Mouse (Mus musculus): ENCODE data around the gene Atp6v1g3. TPM values are rescaled to one million over a fixed set of nuclear protein-coding genes. Genes with fewer than 3 reads are reported as not detected.

Gene Atp6v1g3
- total and polyA plus RNA-seq, 3 experiments: not detected

- Histone ChIP-seq H3K4me3 (ENCODE audit: control insufficient read depth in 1 of 2, insufficient read depth in 1 of 2, low read depth in 2 of 2, low read length in 2 of 2) (no peak overlapping the region), H3K27ac (ENCODE audit: control insufficient read depth, low read depth, low read length) (no peak overlapping the region), H3K36me3 (ENCODE audit: control insufficient read depth in 1 of 2, insufficient read depth in 2 of 2, low read length in 2 of 2) (no peaks in the 10 kb centered on the region), H3K4me1 (ENCODE audit: control insufficient read depth in 1 of 2, insufficient read depth in 2 of 2, low read length in 2 of 2) (no peaks in the 10 kb centered on the region), H3K79me2 (ENCODE audit: control insufficient read depth, insufficient read depth, low read length, poor library complexity) (no peaks in the 10 kb centered on the region), H3K9ac (ENCODE audit: control insufficient read depth, low read depth, low read length, poor library complexity, severe bottlenecking) (no peak overlapping the region), H3K9me3 (replicated peaks; ENCODE audit: insufficient read depth, low read length) (no peaks in the 10 kb centered on the region), H3K27me3 (ENCODE audit: control insufficient read depth in 1 of 2, insufficient read depth in 2 of 2, low read length in 2 of 2) (no peaks in the 10 kb centered on the region; a peak in 2 of 4 replicates)
- TF ChIP-seq BHLHE40 (IDR thresholded peaks at IDR 0.05; ENCODE audit: borderline replicate concordance, low read depth, low read length) (no peak), MXI1 (IDR thresholded peaks at IDR 0.05; ENCODE audit: low read depth, low read length) (no peak), ELF1 (IDR thresholded peaks at IDR 0.05; ENCODE audit: low read depth, low read length) (no peak), GABPA (IDR thresholded peaks at IDR 0.05; ENCODE audit: low read depth, low read length) (no peak), MYC (IDR thresholded peaks at IDR 0.05; ENCODE audit: low read depth, low read length) (no peak), ZC3H11A (IDR thresholded peaks at IDR 0.05; ENCODE audit: low read depth, low read length) (no peak), CHD1 (IDR thresholded peaks at IDR 0.05; ENCODE audit: low read depth, low read length) (no peak), SMC3 (IDR thresholded peaks at IDR 0.05; ENCODE audit: low read depth, low read length) (no peak), MAZ (IDR thresholded peaks at IDR 0.05; ENCODE audit: low read depth, low read length) (no peak), MEF2A (IDR thresholded peaks at IDR 0.05; ENCODE audit: extremely low read depth, insufficient replicate concordance, low read depth, low read length, poor library complexity, severe bottlenecking) (no peak), TAL1 (IDR thresholded peaks at IDR 0.05; ENCODE audit: low read length) (no peak), GATA1 (IDR thresholded peaks at IDR 0.05; ENCODE audit: low read depth, low read length) (no peak), TBP (IDR thresholded peaks at IDR 0.05; ENCODE audit: low read depth, low read length) (no peak), USF1 (IDR thresholded peaks at IDR 0.05; ENCODE audit: low read depth, low read length) (no peak), ZMIZ1 (IDR thresholded peaks at IDR 0.05; ENCODE audit: low read depth, low read length) (no peak), POLR2AphosphoS5 (IDR thresholded peaks at IDR 0.05; ENCODE audit: borderline replicate concordance, low read depth, low read length) (no peak), CTCF (IDR thresholded peaks at IDR 0.05 in 2 of 3, conservative IDR thresholded peaks at IDR 0.05 in 1 of 3; ENCODE audit: control insufficient read depth in 1 of 3, insufficient read depth in 1 of 3, low read depth in 2 of 3, low read length in 3 of 3, poor library complexity in 1 of 3, severe bottlenecking in 1 of 3) (no peak)
- DNase-seq (ENCODE audit: low read depth, low spot score): no peak
Observed at GRCm38 (mm10) chr1:138281139-138281538, 7.6 kb downstream of the Atp6v1g3 start.

- DNase-seq (ENCODE audit: low read depth, low spot score): no peak
- Histone ChIP-seq H3K9ac (ENCODE audit: control insufficient read depth, low read depth, low read length, poor library complexity, severe bottlenecking) (no peak overlapping the region), H3K4me1 (ENCODE audit: control insufficient read depth in 1 of 2, insufficient read depth in 2 of 2, low read length in 2 of 2) (no peaks in the 10 kb centered on the region), H3K27me3 (ENCODE audit: control insufficient read depth in 1 of 2, insufficient read depth in 2 of 2, low read length in 2 of 2) (no peaks in the 10 kb centered on the region; a peak in 2 of 4 replicates), H3K27ac (ENCODE audit: control insufficient read depth, low read depth, low read length) (no peak overlapping the region), H3K79me2 (ENCODE audit: control insufficient read depth, insufficient read depth, low read length, poor library complexity) (no peaks in the 10 kb centered on the region), H3K36me3 (ENCODE audit: control insufficient read depth in 1 of 2, insufficient read depth in 2 of 2, low read length in 2 of 2) (no peaks in the 10 kb centered on the region), H3K9me3 (replicated peaks; ENCODE audit: insufficient read depth, low read length) (no peaks in the 10 kb centered on the region), H3K4me3 (ENCODE audit: control insufficient read depth in 1 of 2, insufficient read depth in 1 of 2, low read depth in 2 of 2, low read length in 2 of 2) (no peak overlapping the region)
- TF ChIP-seq USF1 (IDR thresholded peaks at IDR 0.05; ENCODE audit: low read depth, low read length) (no peak), POLR2AphosphoS5 (IDR thresholded peaks at IDR 0.05; ENCODE audit: borderline replicate concordance, low read depth, low read length) (no peak), ZC3H11A (IDR thresholded peaks at IDR 0.05; ENCODE audit: low read depth, low read length) (no peak), ZKSCAN1 (IDR thresholded peaks at IDR 0.05; ENCODE audit: low read depth, low read length) (no peak), POLR2AphosphoS2 (IDR thresholded peaks at IDR 0.05; ENCODE audit: low read length) (no peak), SMC3 (IDR thresholded peaks at IDR 0.05; ENCODE audit: low read depth, low read length) (no peak), EP300 (IDR thresholded peaks at IDR 0.05; ENCODE audit: low read depth in 1 of 2, low read length in 2 of 2) (no peak), CHD2 (IDR thresholded peaks at IDR 0.05; ENCODE audit: low read length) (no peak), ETS1 (IDR thresholded peaks at IDR 0.05; ENCODE audit: low read depth, low read length) (no peak), NRF1 (IDR thresholded peaks at IDR 0.05; ENCODE audit: insufficient read depth, low read depth, low read length, poor library complexity, severe bottlenecking) (no peak), TAL1 (IDR thresholded peaks at IDR 0.05; ENCODE audit: low read length) (no peak), MYC (IDR thresholded peaks at IDR 0.05; ENCODE audit: low read depth, low read length) (no peak), TBP (IDR thresholded peaks at IDR 0.05; ENCODE audit: low read depth, low read length) (no peak), MAZ (IDR thresholded peaks at IDR 0.05; ENCODE audit: low read depth, low read length) (no peak), ZNF384 (IDR thresholded peaks at IDR 0.05; ENCODE audit: low read depth, low read length) (no peak)
Observed at GRCm38 (mm10) chr1:138282413-138283141, 9.0 kb downstream of the Atp6v1g3 start.

All from MEL (cell line).